In the genomic region with DNA sequence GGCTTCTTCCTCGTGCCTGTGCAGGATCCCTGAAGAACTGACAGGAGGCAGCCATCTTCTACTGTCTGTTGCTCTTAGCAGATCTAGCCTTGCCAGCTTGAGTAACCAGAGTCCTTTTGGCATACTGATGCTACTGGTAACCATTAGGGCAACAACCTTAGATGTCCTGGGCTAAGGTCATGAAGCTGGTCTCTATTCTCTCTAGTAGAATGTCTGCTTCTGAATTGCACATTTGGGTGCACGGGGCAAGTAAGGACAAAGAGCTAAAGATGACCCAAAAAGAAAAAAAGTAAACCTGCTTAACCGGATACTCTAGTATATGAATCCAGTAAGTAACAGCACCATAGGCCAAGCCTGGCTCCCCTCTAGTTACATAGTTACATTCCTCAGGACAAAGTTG, we compare ENCODE assay signal across 21 mouse cellular contexts. TPM values are rescaled to one million over a fixed set of nuclear protein-coding genes. Genes with fewer than 3 reads are reported as not detected.
DNase-seq lines count a peak whose midpoint lies in the region; ATAC-seq and TF ChIP-seq lines count a peak whose summit lies in the region.
"Had no signal": no experiment of that assay in that cellular context is flagged by ENCODE, and none has a peak within 500 bp of the region (broad histone marks: within the 10 kb centered on the region; RNA-seq: fewer than 3 reads in every experiment).

No protein-coding gene starts in this region.

- H3K9me3 ChIP-seq in embryonic facial prominence, embryonic 13.5 days, result no peaks in the 10 kb centered on the region
- no peaks in the 10 kb centered on the region for H3K9me3 ChIP-seq in embryonic facial prominence, embryonic 10.5 days
- H3K9me3 ChIP-seq: forebrain, embryonic 13.5 days; heart, embryonic 13.5 days; hindbrain, embryonic 12.5 days had no signal

- H3K27me3 ChIP-seq in embryonic facial prominence, embryonic 13.5 days, result no peaks in the 10 kb centered on the region
- H3K27me3 ChIP-seq in embryonic facial prominence, embryonic 10.5 days (replicated peaks; ENCODE audit: low read depth, poor library complexity, severe bottlenecking), result no peaks in the 10 kb centered on the region
- H3K27me3 ChIP-seq in liver, adult 2 months (ENCODE audit: control insufficient read depth, insufficient read depth, low read length), result no peaks in the 10 kb centered on the region
- H3K27me3 ChIP-seq: forebrain, embryonic 13.5 days; heart, embryonic 13.5 days; hindbrain, embryonic 12.5 days had no signal

- no peak for DNase-seq in embryonic facial prominence, embryonic 10.5 days (ENCODE audit: low spot score)
- DNase-seq in kidney, adult 11 months, result peak; percentile 49
- DNase-seq in kidney, postnatal 10 days, result no peak
- peak; percentile 98 for DNase-seq in liver, adult 2 months (ENCODE audit: extremely low read depth, low read depth, low spot score)
- no peak for DNase-seq in liver
- DNase-seq in gonadal fat pad, adult 2 months (ENCODE audit: low read depth), result peak; percentile 79
- no peak for DNase-seq in T-cell, adult 2 months (ENCODE audit: low spot score)
- DNase-seq: adrenal gland, postnatal 14 days; B cell, adult 2 months; cerebellum, adult 11-12 months; cerebellum, adult 9-11 months; forebrain, postnatal 0 days; heart, postnatal 36 days had no signal

- TF ChIP-seq POLR2A in liver, adult 2 months (IDR thresholded peaks at IDR 0.05; ENCODE audit: extremely low read depth, insufficient read depth, low read length), result no peak

- no peak overlapping the region for H3K4me2 ChIP-seq in embryonic facial prominence, embryonic 13.5 days
- H3K4me2 ChIP-seq: forebrain, embryonic 13.5 days; heart, embryonic 13.5 days; hindbrain, embryonic 12.5 days had no signal

- 0 out of 2 replicates have a peak overlapping the region, but pooled peaks have one; percentile 17 for H3K27ac ChIP-seq in embryonic facial prominence, embryonic 13.5 days
- H3K27ac ChIP-seq in embryonic facial prominence, embryonic 10.5 days (replicated peaks), result no peak overlapping the region
- H3K27ac ChIP-seq in liver, adult 2 months (replicated peaks; ENCODE audit: insufficient read depth, low read depth, low read length), result 0 out of 2 replicates have a peak overlapping the region, but pooled peaks have one; percentile 25
- H3K27ac ChIP-seq: forebrain, embryonic 13.5 days; heart, embryonic 13.5 days; hindbrain, embryonic 12.5 days had no signal

- peaks cover 95% of the 10 kb centered on the region for H3K36me3 ChIP-seq in embryonic facial prominence, embryonic 13.5 days
- H3K36me3 ChIP-seq in embryonic facial prominence, embryonic 10.5 days (replicated peaks), result peaks cover 99% of the 10 kb centered on the region
- peaks cover 77% of the 10 kb centered on the region for H3K36me3 ChIP-seq in liver, adult 2 months (ENCODE audit: control insufficient read depth, insufficient read depth, low read length)

- no peak overlapping the region for H3K9ac ChIP-seq in embryonic facial prominence, embryonic 13.5 days
- no peak overlapping the region for H3K9ac ChIP-seq in liver, adult 2 months (ENCODE audit: low read depth, low read length)
- H3K9ac ChIP-seq: forebrain, embryonic 13.5 days; forebrain, postnatal 0 days; heart, embryonic 13.5 days; hindbrain, embryonic 12.5 days had no signal

- no peak for ATAC-seq in embryonic facial prominence, embryonic 13.5 days (ENCODE audit: insufficient number of reproducible peaks, insufficient read depth, low FRiP score, low TSS enrichment, low read depth)
- ATAC-seq: activated CD4-positive, CD25-positive, alpha-beta regulatory T cell, adult 4 months; CD4-positive, CD25-positive, alpha-beta regulatory T cell, adult 4 months; forebrain, embryonic 13.5 days; forebrain, postnatal 0 days; hindbrain, embryonic 16.5 days; inflammation-experienced regulatory T-cells, adult 6 months had no signal

- 77% methylated on average over 3 of the region's 3 CpGs for WGBS in embryonic facial prominence, embryonic 13.5 days
- 88% methylated on average over 3 of the region's 3 CpGs for WGBS in embryonic facial prominence, embryonic 10.5 days
- 12% methylated on average over 3 of the region's 3 CpGs for WGBS in liver, adult 2 months

- H3K4me3 ChIP-seq in embryonic facial prominence, embryonic 13.5 days, result no peak overlapping the region
- no peak overlapping the region for H3K4me3 ChIP-seq in embryonic facial prominence, embryonic 10.5 days
- H3K4me3 ChIP-seq in liver, adult 2 months (ENCODE audit: insufficient read depth, low read depth, low read length), result no peak overlapping the region
- H3K4me3 ChIP-seq: forebrain, embryonic 13.5 days; heart, embryonic 13.5 days; hindbrain, embryonic 12.5 days had no signal

- no peak for TF ChIP-seq CTCF in liver, adult 2 months (IDR thresholded peaks at IDR 0.05; ENCODE audit: low read depth, low read length)

- H3K79me2 ChIP-seq in liver, adult 2 months (ENCODE audit: control insufficient read depth, insufficient read depth, low read length), result no peaks in the 10 kb centered on the region; the same call in 1 of the 2 replicates

- no peaks in the 10 kb centered on the region for H3K4me1 ChIP-seq in embryonic facial prominence, embryonic 13.5 days
- H3K4me1 ChIP-seq in embryonic facial prominence, embryonic 10.5 days, result no peaks in the 10 kb centered on the region
- H3K4me1 ChIP-seq in liver, adult 2 months (ENCODE audit: control insufficient read depth, insufficient read depth, low read length), result peaks cover 11% of the 10 kb centered on the region
- H3K4me1 ChIP-seq: hindbrain, embryonic 12.5 days had no signal

RNA-seq across cellular contexts. Expression of gene Grk2, which starts 20.1 kb away (rescaled TPM):
- 17.0 and 19.6 TPM in 2 replicates for polyA plus RNA-seq in embryonic facial prominence, embryonic 13.5 days (2015; fragmentation: Nextera tagmentation; extraction: Ambion mirVana)
- 12.5 and 14.8 TPM in 2 replicates for polyA plus RNA-seq in embryonic facial prominence, embryonic 10.5 days (2016; fragmentation: Nextera tagmentation; extraction: Ambion mirVana)
- 11.3 and 16.4 TPM in 2 replicates for total RNA-seq in liver, adult 2 months (2014; rRNA removed)
- polyA plus RNA-seq in liver, adult 2 months (2012; rRNA removed), result 23.4 and 30.3 TPM in 2 replicates
- 74.0 and 79.1 TPM in 2 replicates for polyA plus RNA-seq in gonadal fat pad, adult 2 months (2012; rRNA removed)

RNA-seq across cellular contexts. Expression of gene Ankrd13d, which starts 43.2 kb away (rescaled TPM):
- polyA plus RNA-seq in embryonic facial prominence, embryonic 13.5 days (2015; fragmentation: Nextera tagmentation; extraction: Ambion mirVana), result 12.6 and 13.5 TPM in 2 replicates
- 6.3 and 7.6 TPM in 2 replicates for polyA plus RNA-seq in embryonic facial prominence, embryonic 10.5 days (2016; fragmentation: Nextera tagmentation; extraction: Ambion mirVana)
- 0.40 and 0.46 TPM in 2 replicates for total RNA-seq in liver, adult 2 months (2014; rRNA removed)
- polyA plus RNA-seq in liver, adult 2 months (2012; rRNA removed), result 0.27 and 0.60 TPM in 2 replicates
- 12.6 and 13.7 TPM in 2 replicates for polyA plus RNA-seq in gonadal fat pad, adult 2 months (2012; rRNA removed)

RNA-seq across cellular contexts. Expression of gene Ssh3, which starts 57.1 kb away (rescaled TPM):
- 17.4 and 20.3 TPM in 2 replicates for polyA plus RNA-seq in embryonic facial prominence, embryonic 13.5 days (2015; fragmentation: Nextera tagmentation; extraction: Ambion mirVana)
- 4.2 and 4.5 TPM in 2 replicates for polyA plus RNA-seq in embryonic facial prominence, embryonic 10.5 days (2016; fragmentation: Nextera tagmentation; extraction: Ambion mirVana)
- total RNA-seq in liver, adult 2 months (2014; rRNA removed), result 11.5 and 12.1 TPM in 2 replicates
- 15.3 and 29.2 TPM in 2 replicates for polyA plus RNA-seq in liver, adult 2 months (2012; rRNA removed)
- polyA plus RNA-seq in gonadal fat pad, adult 2 months (2012; rRNA removed), result 87.3 and 91.4 TPM in 2 replicates

Comparison
In these comparisons a context has a peak if more than half of its experiments do, and no peak if none do; other contexts are left out.
1. DNase-seq: peak in kidney, adult 11 months (single experiment), liver, adult 2 months (single experiment) and gonadal fat pad, adult 2 months (single experiment); none in embryonic facial prominence, embryonic 10.5 days (single experiment), kidney, postnatal 10 days (single experiment), liver (single experiment) and T-cell, adult 2 months (single experiment).